Mouse (Mus musculus) lung, embryonic 14.5 days (tissue): ENCODE results near the gene Polr2a. TPM values are rescaled to one million over a fixed set of nuclear protein-coding genes. Genes with fewer than 3 reads are reported as not detected.
A peak's percentile ranks its signal among the peaks of the same experiment; 100 is the strongest.

Source experiments
- ATAC-seq: fragments of 200-750 bp; cut with Nextera tagmentation; 2 replicates; pipeline ENCODE4 v1.8.0; 2017; ENCODE audit warnings: mild to moderate bottlenecking, moderate TSS enrichment, moderate library complexity; ENCODE audit not compliant: insufficient read depth
- DNase-seq: peaks from one replicate; pipeline ENCODE4 v3.0.0-alpha.2; 2015
- H3K27ac ChIP-seq: fragments of 300-500 bp; sonication (generic); 2 replicates; pipeline ENCODE4 v1.5.1; 2014; ENCODE audit warnings: low read depth, mild to moderate bottlenecking, moderate library complexity
- H3K27me3 ChIP-seq: fragments of 300-500 bp; sonication (generic); 2 replicates; pipeline ENCODE4 v1.6.1; 2014; ENCODE audit warnings: low read length, control low read depth; ENCODE audit not compliant: insufficient read depth
- H3K36me3 ChIP-seq: fragments of 300-500 bp; sonication (generic); 2 replicates; pipeline ENCODE4 v1.6.1; 2014; ENCODE audit warnings: control low read depth; ENCODE audit not compliant: insufficient read depth
- H3K4me1 ChIP-seq: fragments of 300-500 bp; sonication (generic); 2 replicates; pipeline ENCODE4 v1.6.1; 2014; ENCODE audit warnings: antibody characterized with exemption, control low read depth; ENCODE audit not compliant: insufficient read depth
- H3K4me2 ChIP-seq: fragments of 300-500 bp; sonication (generic); 2 replicates; pipeline ENCODE4 v1.6.1; 2014; ENCODE audit warnings: mild to moderate bottlenecking
- H3K4me3 ChIP-seq: fragments of 300-500 bp; sonication (generic); 2 replicates; pipeline ENCODE4 v1.5.1; 2014; ENCODE audit warnings: low read depth, low read length
- H3K9ac ChIP-seq: fragments of 300-500 bp; sonication (generic); 2 replicates; pipeline ENCODE4 v1.6.1; 2014
- H3K9me3 ChIP-seq: fragments of 300-500 bp; sonication (generic); 2 replicates; pipeline ENCODE4 v1.6.1; 2016; ENCODE audit warnings: low read depth, low read length, control low read depth
- CTCF ChIP-seq: IDR thresholded peaks from 2 replicates; pipeline ENCODE4 v1.5.1; 2016; ENCODE audit warnings: antibody characterized with exemption, low read depth
- WGBS: fragments of 180-500 bp; shearing (Covaris S2); extraction: QIAGEN DNeasy Blood & Tissue Kit; methylation state at CpG from one replicate; pipeline ENCODE4 v1.1.7; 2014; 5-methylcytosine and 5-hydroxymethylcytosine counted together
- polyA plus RNA-seq: library from polyadenylated mRNA; unstranded; fragments of >200 nt; fragmentation: Nextera tagmentation; extraction: Ambion mirVana; gene quantifications from 2 replicates; pipeline ENCODE4 v1.2.1, GENCODE M21; 2014

Polr2a gene
- polyA plus RNA-seq, 1 experiment from 2014 or later: 50.5 TPM

DNA sequence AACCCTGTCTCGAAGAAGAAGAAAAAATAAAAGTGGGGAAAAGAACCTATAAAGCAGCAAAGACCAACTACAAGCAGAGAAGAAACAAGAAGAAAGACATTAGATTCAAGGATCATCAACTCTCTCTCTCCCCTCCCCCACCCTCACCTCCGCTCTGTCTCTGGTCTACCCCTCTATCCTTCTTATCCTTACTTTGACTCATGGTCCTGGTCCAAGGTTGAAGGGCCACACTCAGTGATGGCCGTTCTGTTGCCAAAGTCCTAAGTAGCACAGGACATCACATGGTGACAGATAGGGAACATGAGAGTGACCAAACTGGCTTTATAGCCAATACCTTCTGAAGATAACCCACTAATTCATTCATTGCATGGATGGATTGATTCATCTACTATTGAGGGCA, 61.0 kb downstream of the Polr2a start:
- ATAC-seq: no peak
- no peaks in the 10 kb centered on the region for H3K36me3 ChIP-seq

DNA sequence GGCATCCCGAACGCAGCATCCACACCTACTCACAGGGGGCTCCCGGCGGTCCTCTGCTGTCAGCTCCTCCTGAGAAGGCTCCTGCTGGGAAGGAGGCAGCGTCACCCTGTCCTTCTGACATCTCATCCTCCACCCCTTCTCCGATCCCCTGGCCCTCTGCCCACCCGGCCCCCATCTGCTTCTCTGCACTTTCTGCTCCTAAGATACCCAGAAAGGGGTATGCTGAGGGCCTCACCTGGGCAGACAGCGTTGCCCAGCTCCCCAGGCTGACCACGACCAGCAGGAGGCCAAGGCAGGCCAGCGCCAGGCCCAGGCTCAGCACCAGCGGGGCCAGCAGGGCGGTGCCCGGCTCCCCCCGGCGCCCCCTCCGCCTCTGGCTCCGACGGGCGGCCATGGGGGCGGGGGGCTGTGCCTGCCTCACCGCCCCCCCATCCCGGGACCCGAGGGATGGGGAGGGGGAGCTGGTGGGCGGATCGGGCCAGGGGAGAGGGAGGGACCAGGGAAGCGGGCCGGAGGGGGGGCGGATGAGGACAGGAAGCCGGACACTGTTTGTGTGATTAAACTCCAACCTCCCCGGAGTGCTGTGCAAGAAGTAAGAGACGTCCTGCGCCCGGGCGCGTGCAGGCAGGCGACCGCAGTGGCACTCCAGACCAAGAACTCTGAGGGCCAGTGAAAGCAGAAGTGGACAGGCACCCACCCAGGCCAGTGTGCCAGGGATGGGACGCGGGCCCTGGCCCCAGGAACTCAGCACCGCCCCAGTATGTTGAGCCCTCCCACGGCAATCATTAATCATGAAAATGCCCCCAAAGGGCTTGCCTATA, 62.9 kb downstream of the Polr2a start, which contains the start of the genes Tnfsf12 and Tnfsfm13:
Gene Tnfsf12 (minus strand): TSS at position 489 of the 821 bp plus-strand sequence.
Gene Tnfsfm13 (minus strand): TSS at position 738 of the 821 bp plus-strand sequence.
- ATAC-seq (peak; percentile 85), DNase-seq (peak; percentile 79)
- peak; percentile 37; the same call in 1 of the 2 replicates for TF ChIP-seq CTCF
- H3K4me2 ChIP-seq: peak within 1 kb of the TSS; percentile 92
- H3K27me3 ChIP-seq: no peaks in the 10 kb centered on the region
- H3K9me3 ChIP-seq: no peaks in the 10 kb centered on the region
- no peaks in the 10 kb centered on the region for H3K36me3 ChIP-seq
- H3K27ac ChIP-seq: peak within 1 kb of the TSS; percentile 54
- H3K9ac ChIP-seq: peak within 1 kb of the TSS; percentile 84
- H3K4me1 ChIP-seq: no peaks in the 10 kb centered on the region
- under 1% methylated on average over 40 of the region's 41 CpGs for WGBS
- peak within 1 kb of the TSS; percentile 56 for H3K4me3 ChIP-seq

More for the DNA sequence above, 61.0 kb downstream of the Polr2a start:
- Histone ChIP-seq H3K4me1 (no peaks in the 10 kb centered on the region), H3K4me2 (no peak overlapping the region), H3K9me3 (no peaks in the 10 kb centered on the region), H3K4me3 (no peak overlapping the region), H3K9ac (no peak overlapping the region), H3K27ac (no peak overlapping the region), H3K27me3 (no peaks in the 10 kb centered on the region)
- no peak for TF ChIP-seq CTCF
- WGBS: 82% methylated on average over 3 of the region's 3 CpGs
- no peak for DNase-seq

- Histone ChIP-seq H3K36me3 (no peaks in the 10 kb centered on the region), H3K4me3 (peak overlapping the region; percentile 56), H3K4me2 (peak overlapping the region; percentile 92), H3K4me1 (no peaks in the 10 kb centered on the region), H3K9ac (peak overlapping the region; percentile 84), H3K9me3 (no peaks in the 10 kb centered on the region), H3K27me3 (no peaks in the 10 kb centered on the region), H3K27ac (no peak overlapping the region; the same call in 1 of the 2 replicates)
- DNase-seq (no peak), ATAC-seq (peak; percentile 22; the same call in 1 of the 2 replicates)
- TF ChIP-seq CTCF: no peak
- WGBS: 14% methylated on average over 6 of the region's 6 CpGs
Measured at GRCm38 (mm10) chr11:69695046-69695360, 63.4 kb downstream of the Polr2a start.

DNA sequence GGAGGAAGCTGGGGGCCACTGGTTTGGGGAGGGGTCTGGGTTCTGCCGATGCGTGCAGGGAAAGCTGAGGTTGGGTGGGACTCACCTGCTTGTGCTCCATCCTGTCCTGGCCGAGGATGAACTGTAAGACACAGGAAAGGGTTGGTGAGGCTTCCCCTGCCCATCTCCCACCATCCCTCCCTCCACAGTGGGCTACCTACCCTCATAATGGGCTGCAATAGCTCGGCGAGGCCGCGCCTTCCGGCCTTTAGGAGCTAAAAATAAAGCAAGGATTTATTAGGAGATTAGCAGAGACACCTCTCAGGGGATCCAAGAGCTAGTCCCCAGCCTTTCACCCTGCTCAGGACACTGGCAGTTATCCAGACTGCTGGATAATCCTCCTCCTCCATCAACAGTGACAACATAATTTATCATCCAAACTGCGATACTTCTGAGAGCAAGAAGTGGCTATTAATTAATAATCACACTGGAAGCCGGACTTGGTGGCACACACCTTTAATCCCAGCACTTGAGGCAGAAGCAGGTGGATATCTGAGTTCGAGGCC, 64.9 kb downstream of the Polr2a start:
- Histone ChIP-seq H3K9ac (no peak overlapping the region), H3K4me1 (no peaks in the 10 kb centered on the region), H3K27ac (no peak overlapping the region), H3K36me3 (no peaks in the 10 kb centered on the region), H3K27me3 (no peaks in the 10 kb centered on the region), H3K4me2 (no peak overlapping the region), H3K4me3 (no peak overlapping the region), H3K9me3 (no peaks in the 10 kb centered on the region)
- ATAC-seq: no peak
- WGBS: 56% methylated on average over 11 of the region's 11 CpGs
- DNase-seq: no peak
- no peak for TF ChIP-seq CTCF

DNA sequence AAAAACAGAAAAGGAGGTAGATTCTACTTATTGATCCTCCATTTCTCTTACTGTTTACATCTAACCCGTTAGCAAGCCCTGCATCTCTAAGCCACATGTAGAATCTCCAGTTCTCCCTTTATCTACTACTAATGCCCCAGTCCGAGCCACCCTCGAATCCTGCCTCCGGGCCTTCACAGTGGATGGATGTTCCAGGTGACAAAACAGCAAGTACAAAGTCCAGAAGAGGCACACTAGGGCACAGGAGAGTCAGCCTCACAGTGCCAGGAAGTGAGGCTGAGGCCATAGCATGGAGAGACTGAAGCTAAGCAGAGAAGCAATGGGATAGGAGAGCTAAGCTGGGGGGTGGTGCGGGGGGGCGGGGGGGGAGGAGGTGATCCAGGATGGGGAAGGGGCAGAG, 65.6 kb downstream of the Polr2a start:
- no peak overlapping the region for H3K9ac ChIP-seq
- no peak for ATAC-seq
- H3K27me3 ChIP-seq: no peaks in the 10 kb centered on the region

GRCm38 (mm10) chr11:69692196-69692811, 66.1 kb downstream of the Polr2a start:
- no peak overlapping the region for H3K4me3 ChIP-seq
- no peaks in the 10 kb centered on the region for H3K4me1 ChIP-seq
- no peak for DNase-seq
- no peak overlapping the region for H3K4me2 ChIP-seq
- H3K27me3 ChIP-seq: no peaks in the 10 kb centered on the region
- H3K27ac ChIP-seq: no peak overlapping the region
- H3K9ac ChIP-seq: no peak overlapping the region
- 71% methylated on average over 9 of the region's 9 CpGs for WGBS
- TF ChIP-seq CTCF: no peak
- no peaks in the 10 kb centered on the region for H3K9me3 ChIP-seq
- no peaks in the 10 kb centered on the region for H3K36me3 ChIP-seq
- ATAC-seq: no peak

More for the DNA sequence above, 65.6 kb downstream of the Polr2a start:
- no peaks in the 10 kb centered on the region for H3K36me3 ChIP-seq
- no peak overlapping the region for H3K4me2 ChIP-seq
- 81% methylated on average over 6 of the region's 6 CpGs for WGBS
- no peak overlapping the region for H3K4me3 ChIP-seq
- no peak for TF ChIP-seq CTCF
- no peak overlapping the region for H3K27ac ChIP-seq
- no peak for DNase-seq
- no peaks in the 10 kb centered on the region for H3K9me3 ChIP-seq
- no peaks in the 10 kb centered on the region for H3K4me1 ChIP-seq

- 84% methylated on average over 1 of the region's 1 CpGs for WGBS
- no peak overlapping the region for H3K27ac ChIP-seq
- H3K9me3 ChIP-seq: no peaks in the 10 kb centered on the region
- no peaks in the 10 kb centered on the region for H3K36me3 ChIP-seq
- H3K9ac ChIP-seq: no peak overlapping the region
- H3K27me3 ChIP-seq: no peaks in the 10 kb centered on the region
- no peak overlapping the region for H3K4me3 ChIP-seq
- no peak overlapping the region for H3K4me2 ChIP-seq
- no peak for TF ChIP-seq CTCF
- ATAC-seq (no peak), DNase-seq (no peak)
- peaks cover 12% of the 10 kb centered on the region for H3K4me1 ChIP-seq
Measured at GRCm38 (mm10) chr11:69689891-69690290, 68.5 kb downstream of the Polr2a start.
